Mouse (Mus musculus): Measurements from ENCODE around the gene Kpna2. TPM values are rescaled to one million over a fixed set of nuclear protein-coding genes. Genes with fewer than 3 reads are reported as not detected.

Kpna2 gene
- polyA plus RNA-seq, 1 experiment from 2014 or later, result 235 TPM

DNA sequence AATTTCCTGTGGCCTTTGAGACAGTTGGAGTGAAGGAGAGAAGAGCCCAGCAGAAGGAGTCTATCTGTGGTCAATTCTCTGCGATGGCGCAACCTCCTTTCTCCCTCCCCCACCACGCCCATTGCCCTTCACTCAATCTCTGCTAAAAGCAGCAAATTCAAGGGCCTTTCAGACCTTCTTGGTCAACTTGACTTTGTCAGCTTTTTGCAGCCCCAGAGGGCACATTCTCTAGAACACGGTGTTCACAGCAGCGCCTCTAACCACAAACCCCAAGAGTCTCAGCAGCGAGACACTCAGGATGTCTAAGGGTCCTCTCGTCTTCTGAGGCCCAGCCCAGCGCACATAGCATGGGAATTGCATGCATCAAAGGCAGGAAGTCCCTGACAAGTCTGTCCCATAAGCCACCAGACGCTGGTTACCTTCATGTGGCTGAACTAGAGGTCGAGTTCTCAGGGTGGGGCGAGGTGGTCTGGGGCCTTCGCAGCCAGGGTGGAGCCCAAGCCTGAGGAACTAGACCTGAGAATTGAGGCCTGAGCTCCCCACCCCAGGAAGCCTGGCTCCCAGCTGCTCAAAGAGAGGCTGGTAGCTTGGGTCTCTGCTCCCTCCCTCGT is 37.8 kb downstream of the Kpna2 start:
- peak; percentile 38; the same call in 1 of the 2 replicates for ATAC-seq (replicated peaks; ENCODE audit: extremely low read depth, insufficient read depth, low FRiP score)
- Histone ChIP-seq H3K27me3 (ENCODE audit: control insufficient read depth, insufficient read depth, low read length) (no peaks in the 10 kb centered on the region), H3K9me3 (replicated peaks; ENCODE audit: control insufficient read depth, low read length) (peaks cover 5% of the 10 kb centered on the region; the same call in 1 of the 2 replicates), H3K9ac (ENCODE audit: low read length) (no peak overlapping the region), H3K36me3 (ENCODE audit: control insufficient read depth, insufficient read depth) (no peaks in the 10 kb centered on the region), H3K4me3 (ENCODE audit: low read length) (no peak overlapping the region), H3K4me2 (ENCODE audit: low read depth, low read length) (peak overlapping the region; percentile 27; the same call in 1 of the 2 replicates), H3K27ac (ENCODE audit: low read length) (peak overlapping the region; percentile 62), H3K4me1 (ENCODE audit: control insufficient read depth, insufficient read depth, low read length) (peaks cover 24% of the 10 kb centered on the region)
- 50% methylated on average over 13 of the region's 13 CpGs for WGBS

DNA sequence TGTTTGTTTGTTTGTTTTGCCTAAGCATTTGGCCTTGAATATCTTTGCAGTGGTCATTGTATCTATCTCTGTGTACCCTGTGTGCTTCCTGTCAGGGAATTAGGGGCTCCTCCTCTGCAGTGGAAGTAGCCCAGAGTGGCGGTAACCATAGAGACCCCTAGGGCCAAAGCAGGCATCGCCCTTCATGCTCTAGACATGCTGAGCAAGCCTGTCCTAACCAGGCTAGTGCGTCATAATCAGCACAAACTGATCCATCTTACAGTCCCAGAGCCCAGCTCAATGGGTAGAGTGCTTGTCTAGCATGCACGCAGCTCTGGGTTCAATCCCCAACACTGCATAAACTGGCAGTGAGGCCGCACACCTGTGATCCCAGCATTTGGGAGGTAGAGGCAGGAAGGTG is 40.2 kb downstream of the Kpna2 start:
- WGBS, result 80% methylated on average over 5 of the region's 5 CpGs
- Histone ChIP-seq H3K27ac (ENCODE audit: low read length) (no peak overlapping the region), H3K36me3 (ENCODE audit: control insufficient read depth, insufficient read depth) (no peaks in the 10 kb centered on the region), H3K4me3 (ENCODE audit: low read length) (no peak overlapping the region), H3K4me1 (ENCODE audit: control insufficient read depth, insufficient read depth, low read length) (peaks cover 27% of the 10 kb centered on the region), H3K9me3 (replicated peaks; ENCODE audit: control insufficient read depth, low read length) (peaks cover 2% of the 10 kb centered on the region; the same call in 1 of the 2 replicates), H3K27me3 (ENCODE audit: control insufficient read depth, insufficient read depth, low read length) (no peaks in the 10 kb centered on the region), H3K4me2 (ENCODE audit: low read depth, low read length) (no peak overlapping the region), H3K9ac (ENCODE audit: low read length) (no peak overlapping the region)
- no peak for ATAC-seq (replicated peaks; ENCODE audit: extremely low read depth, insufficient read depth, low FRiP score)

DNA sequence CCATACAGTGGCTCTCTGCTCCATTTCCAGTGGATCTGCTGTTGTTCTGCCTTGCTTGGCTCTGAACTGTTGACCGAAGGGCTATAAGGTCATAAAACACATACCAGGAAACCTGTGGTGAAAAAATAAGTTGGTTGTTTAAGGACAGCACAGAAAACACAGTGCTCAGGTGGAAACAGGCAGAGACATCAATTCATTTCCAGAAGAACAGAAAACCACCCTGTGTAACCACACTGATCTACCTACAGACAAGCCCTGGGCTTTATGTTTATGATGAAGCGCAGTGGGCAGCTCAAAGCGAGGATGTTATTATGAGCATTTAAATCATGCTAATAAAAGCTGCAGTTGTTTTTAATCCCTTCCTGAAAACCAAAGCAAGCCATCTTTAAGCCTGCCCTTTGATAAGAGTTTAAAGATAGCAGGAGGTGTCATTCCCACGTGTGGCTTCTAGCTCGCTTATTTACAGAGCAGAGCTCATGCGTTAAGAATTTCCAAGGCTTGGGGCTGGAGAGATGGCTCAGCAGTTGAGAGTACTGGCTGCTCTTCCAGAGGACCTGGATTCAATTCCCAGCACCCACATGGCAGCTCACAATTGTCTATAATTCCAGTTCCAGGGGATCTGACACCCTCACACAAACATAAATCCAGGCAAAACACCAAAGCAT is 40.8 kb downstream of the Kpna2 start:
- peaks cover 27% of the 10 kb centered on the region for H3K4me1 ChIP-seq (ENCODE audit: control insufficient read depth, insufficient read depth, low read length)
- H3K4me2 ChIP-seq (ENCODE audit: low read depth, low read length), result no peak overlapping the region
- peaks cover 2% of the 10 kb centered on the region; the same call in 1 of the 2 replicates for H3K9me3 ChIP-seq (replicated peaks; ENCODE audit: control insufficient read depth, low read length)
- H3K27ac ChIP-seq (ENCODE audit: low read length), result peak overlapping the region; percentile 66
- 56% methylated on average over 6 of the region's 6 CpGs for whole genome bisulfite sequencing
- H3K27me3 ChIP-seq (ENCODE audit: control insufficient read depth, insufficient read depth, low read length), result no peaks in the 10 kb centered on the region
- H3K36me3 ChIP-seq (ENCODE audit: control insufficient read depth, insufficient read depth), result no peaks in the 10 kb centered on the region
- no peak overlapping the region for H3K4me3 ChIP-seq (ENCODE audit: low read length)
- H3K9ac ChIP-seq (ENCODE audit: low read length), result no peak overlapping the region
- no peak for ATAC-seq (replicated peaks; ENCODE audit: extremely low read depth, insufficient read depth, low FRiP score)

DNA sequence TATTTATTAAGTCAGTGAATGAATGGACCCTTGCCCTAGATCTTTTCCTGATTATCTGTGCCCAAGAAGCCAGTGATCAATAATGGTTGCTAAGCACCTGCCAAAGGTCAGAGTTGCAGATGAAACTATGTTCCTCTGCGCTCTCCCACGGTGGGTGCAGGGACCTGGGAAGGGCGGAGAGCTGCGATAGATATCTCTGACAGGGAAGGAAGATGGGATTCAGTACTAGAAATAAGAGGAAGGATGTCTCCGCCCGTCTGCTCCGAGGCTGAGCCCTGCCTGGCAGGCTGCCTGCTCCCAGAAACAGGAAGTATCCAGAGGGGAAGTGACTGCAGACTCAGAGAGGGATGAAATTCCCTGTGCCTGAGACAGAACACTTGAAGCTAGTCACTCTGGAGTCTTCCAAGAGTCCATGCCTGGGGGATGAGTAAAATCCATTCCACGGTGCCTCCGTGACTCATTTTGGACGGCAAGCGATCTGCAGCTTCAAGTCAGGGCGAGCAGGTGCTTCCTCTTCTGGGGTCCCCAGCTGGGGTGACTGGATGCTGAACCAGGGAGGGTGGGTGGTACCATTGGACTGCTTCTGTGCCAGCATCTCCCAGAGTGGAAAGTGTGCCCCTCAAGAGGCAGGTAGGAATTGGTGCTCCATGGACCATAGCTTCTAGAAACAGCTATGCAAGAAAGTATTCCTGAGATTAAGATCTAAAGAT is 41.9 kb downstream of the Kpna2 start:
- H3K36me3 ChIP-seq (ENCODE audit: control insufficient read depth, insufficient read depth), result no peaks in the 10 kb centered on the region
- H3K9ac ChIP-seq (ENCODE audit: low read length), result no peak overlapping the region
- H3K4me1 ChIP-seq (ENCODE audit: control insufficient read depth, insufficient read depth, low read length), result peaks cover 27% of the 10 kb centered on the region
- peak; percentile 59 for ATAC-seq (replicated peaks; ENCODE audit: extremely low read depth, insufficient read depth, low FRiP score)
- H3K27ac ChIP-seq (ENCODE audit: low read length), result peak overlapping the region; percentile 66
- WGBS, result 51% methylated on average over 12 of the region's 12 CpGs
- H3K9me3 ChIP-seq (replicated peaks; ENCODE audit: control insufficient read depth, low read length), result peaks cover 2% of the 10 kb centered on the region; the same call in 1 of the 2 replicates
- no peak overlapping the region for H3K4me3 ChIP-seq (ENCODE audit: low read length)
- no peaks in the 10 kb centered on the region for H3K27me3 ChIP-seq (ENCODE audit: control insufficient read depth, insufficient read depth, low read length)
- H3K4me2 ChIP-seq (ENCODE audit: low read depth, low read length), result peak overlapping the region; percentile 35

DNA sequence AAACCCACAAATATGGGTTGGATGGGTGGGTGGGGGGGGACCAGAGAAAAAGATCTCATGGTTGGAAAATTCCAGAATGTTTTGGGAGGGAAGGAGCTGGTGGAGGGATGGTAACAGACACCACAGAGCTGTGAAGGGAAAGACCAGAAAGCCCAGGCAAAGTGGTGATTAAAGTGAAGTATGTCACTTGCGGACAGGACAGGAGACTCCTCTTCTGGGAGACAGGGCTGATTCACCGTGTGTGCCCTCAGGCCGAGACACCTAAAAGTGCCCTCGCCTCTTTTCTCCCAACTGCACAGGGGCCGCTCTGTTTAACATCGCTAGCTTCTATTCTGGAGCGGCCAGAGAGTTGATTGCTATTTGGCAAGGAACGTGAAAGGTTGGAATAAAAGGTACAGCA is 44.8 kb downstream of the Kpna2 start:
- H3K4me2 ChIP-seq (ENCODE audit: low read depth, low read length), result no peak overlapping the region
- peaks cover 19% of the 10 kb centered on the region for H3K4me1 ChIP-seq (ENCODE audit: control insufficient read depth, insufficient read depth, low read length)
- peaks cover 2% of the 10 kb centered on the region; the same call in 1 of the 2 replicates for H3K9me3 ChIP-seq (replicated peaks; ENCODE audit: control insufficient read depth, low read length)
- H3K27me3 ChIP-seq (ENCODE audit: control insufficient read depth, insufficient read depth, low read length), result no peaks in the 10 kb centered on the region
- 59% methylated on average over 8 of the region's 8 CpGs for WGBS
- 0 out of 2 replicates have a peak overlapping the region, but pooled peaks have one; percentile 4 for H3K27ac ChIP-seq (ENCODE audit: low read length)
- no peak overlapping the region for H3K9ac ChIP-seq (ENCODE audit: low read length)
- ATAC-seq (replicated peaks; ENCODE audit: extremely low read depth, insufficient read depth, low FRiP score), result no peak
- no peaks in the 10 kb centered on the region for H3K36me3 ChIP-seq (ENCODE audit: control insufficient read depth, insufficient read depth)
- H3K4me3 ChIP-seq (ENCODE audit: low read length), result no peak overlapping the region

DNA sequence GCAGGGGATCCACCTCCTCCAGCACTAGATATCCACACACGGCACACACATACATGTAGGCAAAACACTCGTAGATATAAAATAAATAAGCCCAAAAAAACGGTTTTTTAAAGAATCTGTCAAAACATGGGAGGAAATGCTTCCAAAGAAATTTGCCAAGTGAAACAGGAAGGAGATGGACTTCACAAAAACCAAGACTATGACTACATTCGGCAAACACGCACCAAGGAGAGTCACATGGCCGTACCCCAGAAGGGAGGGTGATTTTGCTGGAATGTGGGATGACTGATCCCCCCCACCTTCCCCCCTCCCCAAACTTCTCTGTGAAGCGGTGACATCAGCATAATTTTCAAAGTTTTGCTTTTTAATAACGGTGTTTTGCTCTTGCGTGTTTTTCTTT is 45.2 kb downstream of the Kpna2 start:
- Histone ChIP-seq H3K27ac (ENCODE audit: low read length) (no peak overlapping the region; the same call in 1 of the 2 replicates), H3K9ac (ENCODE audit: low read length) (no peak overlapping the region), H3K4me3 (ENCODE audit: low read length) (no peak overlapping the region), H3K9me3 (replicated peaks; ENCODE audit: control insufficient read depth, low read length) (peaks cover 2% of the 10 kb centered on the region; the same call in 1 of the 2 replicates), H3K4me1 (ENCODE audit: control insufficient read depth, insufficient read depth, low read length) (peaks cover 19% of the 10 kb centered on the region), H3K36me3 (ENCODE audit: control insufficient read depth, insufficient read depth) (no peaks in the 10 kb centered on the region), H3K4me2 (ENCODE audit: low read depth, low read length) (no peak overlapping the region), H3K27me3 (ENCODE audit: control insufficient read depth, insufficient read depth, low read length) (no peaks in the 10 kb centered on the region)
- 57% methylated on average over 9 of the region's 9 CpGs for WGBS
- no peak for ATAC-seq (replicated peaks; ENCODE audit: extremely low read depth, insufficient read depth, low FRiP score)

Other genes starting within 250 kb of the Kpna2 start
- gene Pecam1, start 248.9 kb downstream of the Kpna2 start, polyA plus RNA-seq (2015; fragmentation: Nextera tagmentation; extraction: Ambion mirVana), result 80.4 and 87.7 TPM in 2 replicates
- 1.8 and 2.2 TPM in 2 replicates for gene Milr1, start 248.3 kb downstream of the Kpna2 start, polyA plus RNA-seq (2015; fragmentation: Nextera tagmentation; extraction: Ambion mirVana)
- 6.4 and 7.8 TPM in 2 replicates for gene Polg2, start 220.0 kb downstream of the Kpna2 start, polyA plus RNA-seq (2015; fragmentation: Nextera tagmentation; extraction: Ambion mirVana)
- gene Ddx5, start 210.4 kb downstream of the Kpna2 start, polyA plus RNA-seq (2015; fragmentation: Nextera tagmentation; extraction: Ambion mirVana), result 213 and 237 TPM in 2 replicates
- 14.2 and 15.1 TPM in 2 replicates for gene Cep95, start 210.3 kb downstream of the Kpna2 start, polyA plus RNA-seq (2015; fragmentation: Nextera tagmentation; extraction: Ambion mirVana)
- gene Smurf2, start 78.8 kb downstream of the Kpna2 start, polyA plus RNA-seq (2015; fragmentation: Nextera tagmentation; extraction: Ambion mirVana), result 10.2 and 10.7 TPM in 2 replicates
- 1.6 and 3.7 TPM in 2 replicates for gene 1810010H24Rik, start 26.1 kb upstream of the Kpna2 start, polyA plus RNA-seq (2015; fragmentation: Nextera tagmentation; extraction: Ambion mirVana)
- 17.8 and 18.4 TPM in 2 replicates for gene Bptf, start 132.6 kb upstream of the Kpna2 start, polyA plus RNA-seq (2015; fragmentation: Nextera tagmentation; extraction: Ambion mirVana)
- gene Nol11, start 189.8 kb upstream of the Kpna2 start, polyA plus RNA-seq (2015; fragmentation: Nextera tagmentation; extraction: Ambion mirVana), result 43.6 and 49.8 TPM in 2 replicates